Mouse (Mus musculus): Measurements from ENCODE around the gene Slc36a4. TPM values are rescaled to one million over a fixed set of nuclear protein-coding genes. Genes with fewer than 3 reads are reported as not detected.

Slc36a4 gene
- 31.6 and 32.7 TPM in 2 replicates for polyA plus RNA-seq (2012; rRNA removed)

GRCm38 (mm10) chr9:15709599-15710381 is at the start of gene Slc36a4:
Slc36a4 (plus strand) TSS chr9:15709738.

Other genes with a start within 250 kb of the Slc36a4 start
- 5.8 and 6.6 TPM in 2 replicates for gene Smco4, start 216.3 kb upstream of the Slc36a4 start, polyA plus RNA-seq (2012; rRNA removed)
- 1.4 and 2.0 TPM in 2 replicates for gene Deup1, start 81.8 kb upstream of the Slc36a4 start, polyA plus RNA-seq (2012; rRNA removed)
- 0.04 TPM in 1 of 2 replicates, not detected in the other for gene Mtnr1b, start 164.8 kb downstream of the Slc36a4 start, polyA plus RNA-seq (2012; rRNA removed)

Measured in central nervous system, embryonic 18 days (tissue).